Mouse (Mus musculus) myocyte (in vitro differentiated cells): ENCODE results near the gene Gtpbp8. TPM values are rescaled to one million over a fixed set of nuclear protein-coding genes. Genes with fewer than 3 reads are reported as not detected.

Experiments used
- H3K27me3 ChIP-seq: one replicate; pipeline ENCODE4 v1.6.1; 2011; ENCODE audit not compliant: control insufficient read depth, insufficient read depth, insufficient read length
- H3K36me3 ChIP-seq: one replicate; pipeline ENCODE4 v1.6.1; 2011; ENCODE audit not compliant: control insufficient read depth, insufficient read depth
- H3K4me2 ChIP-seq: one replicate; pipeline ENCODE4 v1.6.1; 2011; ENCODE audit warnings: low read depth, control low read depth
- H3K4me3 ChIP-seq: one replicate; pipeline ENCODE4 v1.5.1; 2011; ENCODE audit warnings: mild to moderate bottlenecking, control low read depth, moderate library complexity
- H3K79me2 ChIP-seq: one replicate; pipeline ENCODE4 v1.6.1; 2011; ENCODE audit not compliant: control insufficient read depth, insufficient read depth
- H3ac ChIP-seq: one replicate; pipeline ENCODE4 v1.6.1; 2011; ENCODE audit not compliant: control insufficient read depth, insufficient read length
- CEBPB ChIP-seq: IDR thresholded peaks from 2 replicates; pipeline ENCODE4 v1.6.1; 2011; ENCODE audit warnings: mild to moderate bottlenecking, moderate library complexity; ENCODE audit not compliant: poor library complexity, insufficient read depth, severe bottlenecking
- E2F4 ChIP-seq: IDR thresholded peaks from one replicate; pipeline ENCODE4 v1.6.1; 2011; ENCODE audit warnings: mild to moderate bottlenecking, control low read depth, moderate library complexity; ENCODE audit not compliant: insufficient read depth
- MAX ChIP-seq: IDR thresholded peaks from one replicate; pipeline ENCODE4 v1.6.1; 2011; ENCODE audit warnings: low read depth, mild to moderate bottlenecking, control low read depth
- MYOD1 ChIP-seq, 3 experiments: IDR thresholded peaks; one replicate each; pipeline ENCODE4 v1.6.1; 2011; ENCODE audit warnings: control low read depth in 2 of 3, low read depth in 2 of 3, mild to moderate bottlenecking in 2 of 3, moderate library complexity in 1 of 3; ENCODE audit not compliant: insufficient read length in 2 of 3, control insufficient read depth in 1 of 3
- MYOG ChIP-seq, 3 experiments: IDR thresholded peaks; one replicate each; pipeline ENCODE4 v1.6.1; 2011; ENCODE audit warnings: control low read depth in 2 of 3, low read depth in 2 of 3, mild to moderate bottlenecking in 2 of 3; ENCODE audit not compliant: insufficient read length in 2 of 3, control insufficient read depth in 1 of 3, insufficient read depth in 1 of 3
- POLR2A ChIP-seq: IDR thresholded peaks from one replicate; pipeline ENCODE4 v1.6.1; 2011; ENCODE audit warnings: low read depth, mild to moderate bottlenecking, control low read depth, moderate library complexity; ENCODE audit not compliant: insufficient read length
- POLR2AphosphoS2 ChIP-seq: IDR thresholded peaks from one replicate; pipeline ENCODE4 v1.6.1; 2011; ENCODE audit warnings: low read depth, control low read depth; ENCODE audit not compliant: insufficient read length
- REST ChIP-seq: IDR thresholded peaks from one replicate; pipeline ENCODE4 v1.6.1; 2011; ENCODE audit warnings: mild to moderate bottlenecking, control low read depth, moderate library complexity; ENCODE audit not compliant: insufficient read depth, insufficient read length
- SRF ChIP-seq: IDR thresholded peaks from one replicate; pipeline ENCODE4 v1.6.1; 2011; ENCODE audit warnings: low read depth; ENCODE audit not compliant: control insufficient read depth, insufficient read length
- TCF12 ChIP-seq: IDR thresholded peaks from one replicate; pipeline ENCODE4 v1.6.1; 2011; ENCODE audit warnings: mild to moderate bottlenecking, control low read depth; ENCODE audit not compliant: poor library complexity, insufficient read depth, severe bottlenecking
- TCF3 ChIP-seq: IDR thresholded peaks from one replicate; pipeline ENCODE4 v1.6.1; 2011; ENCODE audit warnings: low read depth, control low read depth; ENCODE audit not compliant: insufficient read length
- USF1 ChIP-seq: IDR thresholded peaks from one replicate; pipeline ENCODE4 v1.6.1; 2011; ENCODE audit warnings: low read depth, mild to moderate bottlenecking, control low read depth, moderate library complexity
- polyA plus RNA-seq: library from polyadenylated mRNA; unstranded; fragments of >200 nt; fragmentation: generic; extraction: Trizol; gene quantifications from one replicate; pipeline ENCODE4 v1.2.1, GENCODE M21; 2012; ENCODE audit warnings: missing spikeins

Gene Gtpbp8
- polyA plus RNA-seq, 1 experiment = 8.2 TPM

DNA sequence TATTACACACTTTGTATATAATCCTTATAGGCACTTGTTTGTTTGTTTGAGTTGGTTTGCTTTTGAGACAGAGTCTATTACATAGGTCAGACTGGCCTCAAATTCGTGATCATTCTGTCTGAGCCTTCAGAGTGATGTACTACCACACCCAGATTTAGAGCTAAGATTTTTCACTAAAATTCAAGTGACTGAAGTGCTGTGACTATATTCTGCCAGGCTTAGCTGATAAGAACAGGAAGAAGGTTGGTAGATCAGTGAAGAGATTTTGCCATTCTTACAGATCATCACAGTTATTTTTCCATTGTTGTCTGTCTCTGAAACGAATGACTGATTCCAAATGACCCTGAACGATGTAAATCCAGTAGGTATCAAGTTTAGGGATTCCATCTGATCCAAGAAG is 1.8 kb upstream of the Gtpbp8 start:
- Histone ChIP-seq H3K27me3 (no peaks in the 10 kb centered on the region), H3K79me2 (peaks cover 24% of the 10 kb centered on the region), H3K4me2 (no peak overlapping the region), H3K4me3 (no peak overlapping the region), H3K36me3 (peaks cover 4% of the 10 kb centered on the region), H3ac (no peak overlapping the region)
- TF ChIP-seq POLR2A = no peak
- no peak for TF ChIP-seq TCF3
- no peak for TF ChIP-seq REST
- TF ChIP-seq MYOG (IDR thresholded peaks at IDR 0.05; ENCODE audit: control insufficient read depth in 1 of 3, insufficient read depth in 1 of 3, insufficient read length in 2 of 3, low read depth in 2 of 3) = no peak
- TF ChIP-seq USF1 = no peak
- TF ChIP-seq SRF = no peak
- TF ChIP-seq E2F4 = no peak
- TF ChIP-seq MYOD1 (IDR thresholded peaks at IDR 0.05; ENCODE audit: control insufficient read depth in 1 of 3, insufficient read length in 2 of 3, low read depth in 2 of 3) = no peak
- TF ChIP-seq MAX = no peak
- TF ChIP-seq CEBPB = no peak
- TF ChIP-seq POLR2AphosphoS2 = no peak
- TF ChIP-seq TCF12 = no peak

- peak overlapping the region; percentile 97 for H3K4me3 ChIP-seq
Measured at GRCm38 (mm10) chr16:44745471-44745865, 695 bp downstream of the Gtpbp8 start.

DNA sequence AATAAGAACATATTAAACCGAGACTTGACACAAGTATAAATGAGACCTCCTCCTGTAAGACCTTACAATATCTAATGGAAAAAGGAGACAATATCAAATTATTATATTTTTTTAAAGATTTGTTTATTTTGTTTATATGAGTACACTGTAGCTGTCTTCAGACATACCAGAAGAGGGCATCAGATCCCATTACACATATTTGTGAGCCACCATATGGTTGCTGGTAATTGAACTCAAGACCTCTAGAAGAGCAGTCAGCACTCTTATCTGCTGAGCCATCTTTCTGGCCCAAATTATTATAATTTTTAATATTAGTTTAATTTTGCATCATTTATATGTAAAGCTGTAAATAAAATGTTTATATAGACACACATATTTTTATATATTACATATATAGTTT is 3.4 kb downstream of the Gtpbp8 start:
- peaks cover 36% of the 10 kb centered on the region for H3K36me3 ChIP-seq
- H3K4me2 ChIP-seq = no peak overlapping the region
- no peak overlapping the region for H3ac ChIP-seq
- H3K79me2 ChIP-seq = peaks cover 24% of the 10 kb centered on the region
- H3K4me3 ChIP-seq = no peak overlapping the region
- TF ChIP-seq E2F4 (no peak), SRF (no peak), MYOD1 (IDR thresholded peaks at IDR 0.05; ENCODE audit: control insufficient read depth in 1 of 3, insufficient read length in 2 of 3, low read depth in 2 of 3) (no peak)
- H3K27me3 ChIP-seq = no peaks in the 10 kb centered on the region

More at GRCm38 (mm10) chr16:44745471-44745865, 695 bp downstream of the Gtpbp8 start:
- Histone ChIP-seq H3K4me2 (peak overlapping the region; percentile 91), H3K36me3 (peaks cover 14% of the 10 kb centered on the region), H3K27me3 (no peaks in the 10 kb centered on the region), H3K79me2 (peaks cover 24% of the 10 kb centered on the region), H3ac (peak overlapping the region; percentile 58)
- TF ChIP-seq USF1 (no peak), TCF3 (no peak), REST (no peak), SRF (no peak), E2F4 (no peak), TCF12 (no peak), POLR2A (no peak), MYOG (IDR thresholded peaks at IDR 0.05; ENCODE audit: control insufficient read depth in 1 of 3, insufficient read depth in 1 of 3, insufficient read length in 2 of 3, low read depth in 2 of 3) (no peak), CEBPB (no peak), MYOD1 (IDR thresholded peaks at IDR 0.05; ENCODE audit: control insufficient read depth in 1 of 3, insufficient read length in 2 of 3, low read depth in 2 of 3) (no peak), MAX (no peak), POLR2AphosphoS2 (no peak)

- H3K27me3 ChIP-seq = no peaks in the 10 kb centered on the region
- TF ChIP-seq SRF (no peak), POLR2A (no peak), MYOD1 (IDR thresholded peaks at IDR 0.05; ENCODE audit: control insufficient read depth in 1 of 3, insufficient read length in 2 of 3, low read depth in 2 of 3) (no peak), TCF3 (no peak), REST (no peak), CEBPB (no peak), TCF12 (no peak), MYOG (IDR thresholded peaks at IDR 0.05; ENCODE audit: control insufficient read depth in 1 of 3, insufficient read depth in 1 of 3, insufficient read length in 2 of 3, low read depth in 2 of 3) (no peak), USF1 (no peak), E2F4 (no peak), MAX (no peak), POLR2AphosphoS2 (no peak)
- H3K4me3 ChIP-seq = no peak overlapping the region
- no peak overlapping the region for H3ac ChIP-seq
- H3K36me3 ChIP-seq = peaks cover 75% of the 10 kb centered on the region
- no peaks in the 10 kb centered on the region for H3K79me2 ChIP-seq
- H3K4me2 ChIP-seq = no peak overlapping the region
Measured at GRCm38 (mm10) chr16:44736118-44736517, 10.0 kb downstream of the Gtpbp8 start.

- H3K4me3 ChIP-seq = no peak overlapping the region
- no peak overlapping the region for H3ac ChIP-seq
- TF ChIP-seq TCF3 (no peak), E2F4 (no peak), REST (no peak), USF1 (no peak), MYOG (IDR thresholded peaks at IDR 0.05; ENCODE audit: control insufficient read depth in 1 of 3, insufficient read depth in 1 of 3, insufficient read length in 2 of 3, low read depth in 2 of 3) (no peak), TCF12 (no peak), CEBPB (no peak), SRF (no peak), MYOD1 (IDR thresholded peaks at IDR 0.05; ENCODE audit: control insufficient read depth in 1 of 3, insufficient read length in 2 of 3, low read depth in 2 of 3) (no peak), POLR2A (no peak), MAX (no peak), POLR2AphosphoS2 (no peak)
- H3K4me2 ChIP-seq = no peak overlapping the region
- no peaks in the 10 kb centered on the region for H3K27me3 ChIP-seq
- H3K36me3 ChIP-seq = peaks cover 77% of the 10 kb centered on the region
- no peaks in the 10 kb centered on the region for H3K79me2 ChIP-seq
Measured at GRCm38 (mm10) chr16:44735676-44736075, 10.5 kb downstream of the Gtpbp8 start.
